Mouse (Mus musculus): ENCODE results near the gene Idh3a. TPM values are rescaled to one million over a fixed set of nuclear protein-coding genes. Genes with fewer than 3 reads are reported as not detected.

Gene Idh3a
- polyA plus RNA-seq, 1 experiment = 13.8 TPM

- Histone ChIP-seq H3K4me3 (ENCODE audit: control insufficient read depth, low read depth, low read length) (no peak overlapping the region), H3K4me1 (ENCODE audit: control insufficient read depth, insufficient read depth, low read length) (no peaks in the 10 kb centered on the region), H3K27me3 (ENCODE audit: control insufficient read depth, insufficient read depth, low read length) (no peaks in the 10 kb centered on the region), H3K36me3 (ENCODE audit: control insufficient read depth, insufficient read depth, low read length) (no peaks in the 10 kb centered on the region), H3K27ac (ENCODE audit: control insufficient read depth, insufficient read depth, low read depth, low read length) (no peak overlapping the region)
- TF ChIP-seq POLR2A (IDR thresholded peaks at IDR 0.05; ENCODE audit: control insufficient read depth, low read depth, low read length) (no peak), CTCF (IDR thresholded peaks at IDR 0.05; ENCODE audit: control insufficient read depth, insufficient read depth, insufficient replicate concordance, low read depth, low read length) (no peak)
Measured at GRCm38 (mm10) chr9:54544954-54545315, 41.2 kb upstream of the Idh3a start.

GRCm38 (mm10) chr9:54547536-54547935 is 38.6 kb upstream of the Idh3a start:
- no peak overlapping the region for H3K27ac ChIP-seq (ENCODE audit: control insufficient read depth, insufficient read depth, low read depth, low read length)
- no peaks in the 10 kb centered on the region for H3K4me1 ChIP-seq (ENCODE audit: control insufficient read depth, insufficient read depth, low read length)
- no peak overlapping the region for H3K4me3 ChIP-seq (ENCODE audit: control insufficient read depth, low read depth, low read length)
- no peaks in the 10 kb centered on the region for H3K36me3 ChIP-seq (ENCODE audit: control insufficient read depth, insufficient read depth, low read length)
- no peaks in the 10 kb centered on the region for H3K27me3 ChIP-seq (ENCODE audit: control insufficient read depth, insufficient read depth, low read length)
- TF ChIP-seq POLR2A (IDR thresholded peaks at IDR 0.05; ENCODE audit: control insufficient read depth, low read depth, low read length) (no peak), CTCF (IDR thresholded peaks at IDR 0.05; ENCODE audit: control insufficient read depth, insufficient read depth, insufficient replicate concordance, low read depth, low read length) (peak; percentile 88)

GRCm38 (mm10) chr9:54549433-54549832 is 36.7 kb upstream of the Idh3a start:
- Histone ChIP-seq H3K27me3 (ENCODE audit: control insufficient read depth, insufficient read depth, low read length) (no peaks in the 10 kb centered on the region), H3K4me3 (ENCODE audit: control insufficient read depth, low read depth, low read length) (no peak overlapping the region), H3K4me1 (ENCODE audit: control insufficient read depth, insufficient read depth, low read length) (no peaks in the 10 kb centered on the region), H3K36me3 (ENCODE audit: control insufficient read depth, insufficient read depth, low read length) (no peaks in the 10 kb centered on the region), H3K27ac (ENCODE audit: control insufficient read depth, insufficient read depth, low read depth, low read length) (no peak overlapping the region)
- TF ChIP-seq CTCF (IDR thresholded peaks at IDR 0.05; ENCODE audit: control insufficient read depth, insufficient read depth, insufficient replicate concordance, low read depth, low read length) = no peak
- TF ChIP-seq POLR2A (IDR thresholded peaks at IDR 0.05; ENCODE audit: control insufficient read depth, low read depth, low read length) = no peak

- H3K27me3 ChIP-seq (ENCODE audit: control insufficient read depth, insufficient read depth, low read length) = no peaks in the 10 kb centered on the region
- H3K27ac ChIP-seq (ENCODE audit: control insufficient read depth, insufficient read depth, low read depth, low read length) = no peak overlapping the region
- TF ChIP-seq POLR2A (IDR thresholded peaks at IDR 0.05; ENCODE audit: control insufficient read depth, low read depth, low read length) (no peak), CTCF (IDR thresholded peaks at IDR 0.05; ENCODE audit: control insufficient read depth, insufficient read depth, insufficient replicate concordance, low read depth, low read length) (no peak)
- H3K36me3 ChIP-seq (ENCODE audit: control insufficient read depth, insufficient read depth, low read length) = no peaks in the 10 kb centered on the region
- no peaks in the 10 kb centered on the region for H3K4me1 ChIP-seq (ENCODE audit: control insufficient read depth, insufficient read depth, low read length)
- no peak overlapping the region for H3K4me3 ChIP-seq (ENCODE audit: control insufficient read depth, low read depth, low read length)
Measured at GRCm38 (mm10) chr9:54552409-54552808, 33.7 kb upstream of the Idh3a start.

- TF ChIP-seq POLR2A (IDR thresholded peaks at IDR 0.05; ENCODE audit: control insufficient read depth, low read depth, low read length) = no peak
- no peak for TF ChIP-seq CTCF (IDR thresholded peaks at IDR 0.05; ENCODE audit: control insufficient read depth, insufficient read depth, insufficient replicate concordance, low read depth, low read length)
- Histone ChIP-seq H3K27me3 (ENCODE audit: control insufficient read depth, insufficient read depth, low read length) (no peaks in the 10 kb centered on the region), H3K36me3 (ENCODE audit: control insufficient read depth, insufficient read depth, low read length) (no peaks in the 10 kb centered on the region), H3K27ac (ENCODE audit: control insufficient read depth, insufficient read depth, low read depth, low read length) (no peak overlapping the region), H3K4me3 (ENCODE audit: control insufficient read depth, low read depth, low read length) (no peak overlapping the region), H3K4me1 (ENCODE audit: control insufficient read depth, insufficient read depth, low read length) (peaks cover 3% of the 10 kb centered on the region)
Measured at GRCm38 (mm10) chr9:54555044-54555443, 31.1 kb upstream of the Idh3a start.

- no peaks in the 10 kb centered on the region for H3K27me3 ChIP-seq (ENCODE audit: control insufficient read depth, insufficient read depth, low read length)
- TF ChIP-seq CTCF (IDR thresholded peaks at IDR 0.05; ENCODE audit: control insufficient read depth, insufficient read depth, insufficient replicate concordance, low read depth, low read length) (no peak), POLR2A (IDR thresholded peaks at IDR 0.05; ENCODE audit: control insufficient read depth, low read depth, low read length) (no peak)
- no peak overlapping the region for H3K27ac ChIP-seq (ENCODE audit: control insufficient read depth, insufficient read depth, low read depth, low read length)
- no peak overlapping the region for H3K4me3 ChIP-seq (ENCODE audit: control insufficient read depth, low read depth, low read length)
- peaks cover 3% of the 10 kb centered on the region for H3K4me1 ChIP-seq (ENCODE audit: control insufficient read depth, insufficient read depth, low read length)
- H3K36me3 ChIP-seq (ENCODE audit: control insufficient read depth, insufficient read depth, low read length) = no peaks in the 10 kb centered on the region
Measured at GRCm38 (mm10) chr9:54558731-54559130, 27.4 kb upstream of the Idh3a start.

- H3K27ac ChIP-seq (ENCODE audit: control insufficient read depth, insufficient read depth, low read depth, low read length) = no peak within 1 kb of the TSS
- no peak; the same call in 1 of the 2 replicates for TF ChIP-seq POLR2A (IDR thresholded peaks at IDR 0.05; ENCODE audit: control insufficient read depth, low read depth, low read length)
- TF ChIP-seq CTCF (IDR thresholded peaks at IDR 0.05; ENCODE audit: control insufficient read depth, insufficient read depth, insufficient replicate concordance, low read depth, low read length) = peak; percentile 27; the same call in 1 of the 2 replicates
- H3K36me3 ChIP-seq (ENCODE audit: control insufficient read depth, insufficient read depth, low read length) = no peaks in the 10 kb centered on the region
- H3K4me1 ChIP-seq (ENCODE audit: control insufficient read depth, insufficient read depth, low read length) = peaks cover 3% of the 10 kb centered on the region
- peak within 1 kb of the TSS; percentile 80 for H3K4me3 ChIP-seq (ENCODE audit: control insufficient read depth, low read depth, low read length)
- H3K27me3 ChIP-seq (ENCODE audit: control insufficient read depth, insufficient read depth, low read length) = no peaks in the 10 kb centered on the region
Measured at GRCm38 (mm10) chr9:54559771-54560471, 26.2 kb upstream of the Idh3a start, which contains the start of gene Cib2. Cib2 (minus strand) TSS chr9:54560218.

Data from testis, adult 2 months (tissue).